Mouse (Mus musculus) ovary, adult 10 weeks (tissue): Measurements from ENCODE around the gene Snx20. TPM values are rescaled to one million over a fixed set of nuclear protein-coding genes. Genes with fewer than 3 reads are reported as not detected.

ENCODE experiments used
- polyA plus RNA-seq: library from polyadenylated mRNA; stranded (reverse); fragments of 350-450 nt; fragmentation: Illumina TruSeq; extraction: RNeasy Lipid Tissue Mini Kit (QIAGEN cat#74804); gene quantifications from one replicate; pipeline ENCODE4 v1.2.3, GENCODE M21; 2014

Snx20 gene
- 1.3 TPM for polyA plus RNA-seq

GRCm38 (mm10) chr8:88635474-88636397 is at the start of gene Snx20:
Gene Snx20 (minus strand): TSS chr8:88636128.

GRCm38 (mm10) chr8:88646837-88647778 is 11.2 kb upstream of the Snx20 start, which contains the start of gene Nod2:
Gene Nod2 (plus strand): TSS chr8:88647315.

Other genes with a start within 250 kb of the Snx20 start
- 3.4 TPM for gene Nkd1, start 114.8 kb downstream of the Snx20 start, polyA plus RNA-seq
- gene Nod2, start 11.2 kb upstream of the Snx20 start, polyA plus RNA-seq, result 0.23 TPM
- 70.1 TPM for gene Cyld, start 60.9 kb upstream of the Snx20 start, polyA plus RNA-seq